12 mouse cellular contexts compared by ENCODE assay signal in the genomic region with DNA sequence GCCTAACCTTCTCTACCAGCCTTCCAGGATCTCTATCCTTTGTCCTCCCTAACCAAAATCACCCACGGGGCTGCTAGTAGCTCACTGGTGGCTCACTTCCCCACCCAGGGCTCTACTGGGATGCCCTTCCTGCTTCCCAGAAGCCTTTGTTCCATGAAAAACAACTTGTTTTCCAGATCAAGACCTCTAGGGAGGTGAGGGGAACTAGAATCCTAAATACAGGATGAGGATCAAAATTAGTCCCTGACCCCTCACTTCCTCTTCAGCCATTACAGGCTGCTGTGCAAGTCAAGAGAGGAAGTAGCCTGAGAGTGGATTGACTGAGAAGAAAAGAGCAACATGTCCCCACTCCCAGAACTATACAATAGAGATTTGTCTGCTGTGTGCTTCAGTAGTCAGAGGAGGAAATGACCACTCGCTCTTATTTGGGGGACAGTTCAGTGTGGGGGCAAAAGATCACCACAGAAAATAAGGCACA.
DNase-seq lines count a peak whose midpoint lies in the region; ATAC-seq and TF ChIP-seq lines count a peak whose summit lies in the region.
"Had no signal": no experiment of that assay in that cellular context is flagged by ENCODE, and none has a peak within 500 bp of the region (broad histone marks: within the 10 kb centered on the region; RNA-seq: fewer than 3 reads in every experiment).

No protein-coding gene starts in this region.

- H3K27me3 ChIP-seq in kidney, adult 2 months (replicated peaks; ENCODE audit: control insufficient read depth, insufficient read depth, low read length): no peaks in the 10 kb centered on the region
- no peaks in the 10 kb centered on the region for H3K27me3 ChIP-seq in heart, embryonic 13.5 days (replicated peaks)
- no peaks in the 10 kb centered on the region for H3K27me3 ChIP-seq in lung, embryonic 16.5 days (ENCODE audit: control insufficient read depth, insufficient read depth, low read depth, low read length)
- no peaks in the 10 kb centered on the region for H3K27me3 ChIP-seq in midbrain, embryonic 10.5 days (ENCODE audit: low read depth, poor library complexity, severe bottlenecking)

- H3K4me2 ChIP-seq in heart, embryonic 13.5 days: no peak overlapping the region
- no peak overlapping the region for H3K4me2 ChIP-seq in lung, embryonic 16.5 days (ENCODE audit: low read depth, low read length)

- DNase-seq in kidney, adult 2 months: peak; percentile 29
- DNase-seq in kidney, adult 11 months: no peak
- DNase-seq in ovary, adult 18-20 months (ENCODE audit: low spot score): no peak
- DNase-seq in embryo, embryonic 10 days (ENCODE audit: low spot score): no peak
- no peak for DNase-seq in midbrain, embryonic 10.5 days (ENCODE audit: low spot score)
- DNase-seq: cerebellum, adult 9-10 months; gastrocnemius, postnatal 14 days had no signal

- WGBS in kidney, adult 2 months: 48% methylated on average over 2 of the region's 2 CpGs
- 49% methylated on average over 2 of the region's 2 CpGs for WGBS in heart, embryonic 13.5 days
- 46% methylated on average over 2 of the region's 2 CpGs for WGBS in lung, embryonic 16.5 days
- WGBS in midbrain, embryonic 10.5 days: 75% methylated on average over 2 of the region's 2 CpGs

- H3K4me1 ChIP-seq in kidney, adult 2 months (ENCODE audit: control insufficient read depth, insufficient read depth, low read length): 0 out of 2 replicates have a peak, but pooled peaks cover 2% of the 10 kb centered on the region
- H3K4me1 ChIP-seq in brown adipose tissue, adult 24 weeks (ENCODE audit: control insufficient read depth, insufficient read depth, insufficient read length, low read length): peaks cover 16% of the 10 kb centered on the region
- H3K4me1 ChIP-seq in heart, embryonic 13.5 days: peaks cover 11% of the 10 kb centered on the region; the same call in 1 of the 2 replicates
- H3K4me1 ChIP-seq in lung, embryonic 16.5 days (replicated peaks; ENCODE audit: control insufficient read depth, insufficient read depth, low read length): no peaks in the 10 kb centered on the region
- no peaks in the 10 kb centered on the region for H3K4me1 ChIP-seq in midbrain, embryonic 10.5 days

- no peaks in the 10 kb centered on the region for H3K9me3 ChIP-seq in heart, embryonic 13.5 days
- no peaks in the 10 kb centered on the region for H3K9me3 ChIP-seq in lung, embryonic 16.5 days (ENCODE audit: control insufficient read depth, low read length)
- H3K9me3 ChIP-seq in midbrain, embryonic 10.5 days (replicated peaks): no peaks in the 10 kb centered on the region

- no peak overlapping the region for H3K4me3 ChIP-seq in kidney, adult 2 months (ENCODE audit: insufficient read depth, low read depth, low read length)
- H3K4me3 ChIP-seq in brown adipose tissue, adult 24 weeks (ENCODE audit: insufficient read depth, low read depth, low read length): no peak overlapping the region
- H3K4me3 ChIP-seq in heart, embryonic 13.5 days: no peak overlapping the region
- no peak overlapping the region for H3K4me3 ChIP-seq in lung, embryonic 16.5 days (ENCODE audit: low read length)
- no peak overlapping the region for H3K4me3 ChIP-seq in midbrain, embryonic 10.5 days
- H3K4me3 ChIP-seq: erythroblast, embryonic 14.5 days had no signal

- H3K36me3 ChIP-seq in kidney, adult 2 months (ENCODE audit: control insufficient read depth, insufficient read depth, low read length): no peaks in the 10 kb centered on the region
- no peaks in the 10 kb centered on the region for H3K36me3 ChIP-seq in heart, embryonic 13.5 days
- H3K36me3 ChIP-seq in lung, embryonic 16.5 days (ENCODE audit: control insufficient read depth, insufficient read depth, low read length): no peaks in the 10 kb centered on the region
- no peaks in the 10 kb centered on the region for H3K36me3 ChIP-seq in midbrain, embryonic 10.5 days

- no peak for ATAC-seq in heart, embryonic 13.5 days (ENCODE audit: extremely low read depth, insufficient number of reproducible peaks, low FRiP score, low TSS enrichment)
- ATAC-seq in lung, embryonic 16.5 days (ENCODE audit: low read depth): peak; percentile 78
- ATAC-seq: CD4-positive, CD25-positive, alpha-beta regulatory T cell, adult 4 months had no signal

- H3K9ac ChIP-seq in heart, embryonic 13.5 days: no peak overlapping the region
- no peak overlapping the region for H3K9ac ChIP-seq in lung, embryonic 16.5 days (ENCODE audit: low read length)

- no peak for TF ChIP-seq CTCF in kidney, adult 2 months (conservative IDR thresholded peaks at IDR 0.05; ENCODE audit: insufficient read depth, insufficient read length, low read depth, low read length)

- peak overlapping the region; percentile 82 for H3K27ac ChIP-seq in kidney, adult 2 months (ENCODE audit: insufficient read depth, low read depth, low read length)
- peak overlapping the region; percentile 100 for H3K27ac ChIP-seq in brown adipose tissue, adult 24 weeks (replicated peaks; ENCODE audit: low read depth, low read length)
- H3K27ac ChIP-seq in heart, embryonic 13.5 days (replicated peaks): peak overlapping the region; percentile 68
- peak overlapping the region; percentile 70 for H3K27ac ChIP-seq in lung, embryonic 16.5 days (ENCODE audit: low read length)
- no peak overlapping the region; the same call in 1 of the 2 replicates for H3K27ac ChIP-seq in midbrain, embryonic 10.5 days (replicated peaks)

- TF ChIP-seq POLR2A in kidney, adult 2 months (IDR thresholded peaks at IDR 0.05; ENCODE audit: low read depth, low read length): no peak
